Mouse (Mus musculus) ES-Bruce4 (cell line): Measurements from ENCODE around the gene Cyp1a2.

ENCODE experiments used
- CTCF ChIP-seq: IDR thresholded peaks from one replicate; pipeline ENCODE4 v1.8.1; 2011; ENCODE audit warnings: low read depth, low read length
- POLR2A ChIP-seq: IDR thresholded peaks from one replicate; pipeline ENCODE4 v1.8.1; 2011; ENCODE audit warnings: low read length; ENCODE audit not compliant: insufficient read depth

DNA sequence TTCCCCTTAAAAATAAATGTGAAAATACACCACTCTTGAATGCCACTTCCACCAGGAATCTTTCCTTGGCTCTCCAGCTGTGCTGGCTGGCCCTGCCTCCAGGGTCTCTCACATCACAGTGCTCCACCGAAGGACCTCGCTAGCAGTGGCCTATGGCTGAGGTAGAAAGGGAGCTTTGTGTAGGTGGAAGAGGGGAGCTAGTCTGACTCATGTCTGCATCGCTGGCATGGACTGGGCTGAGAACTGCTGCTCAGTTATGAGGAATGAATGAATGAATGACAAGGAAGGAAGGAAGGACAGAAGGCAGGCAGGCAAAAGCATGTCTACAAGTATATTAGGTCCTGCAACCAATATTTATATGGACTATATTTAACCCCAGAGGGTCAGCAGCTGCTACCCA is 46.2 kb downstream of the Cyp1a2 start:
- TF ChIP-seq CTCF (no peak), POLR2A (no peak)
